Mouse (Mus musculus) embryonic facial prominence, embryonic 12.5 days (tissue): ENCODE measurements around the gene Kalrn. TPM values are rescaled to one million over a fixed set of nuclear protein-coding genes. Genes with fewer than 3 reads are reported as not detected.
"Not testable (repeated sequence)": the region's sequence is repeated elsewhere in the genome, so short reads cannot be mapped to it uniquely, and the experiment has no call there.

Experiments
- ATAC-seq: fragments of 200-750 bp; cut with Nextera tagmentation; 2 replicates; pipeline ENCODE4 v1.8.0; 2017; ENCODE audit not compliant: insufficient number of reproducible peaks, insufficient read depth, low FRiP score, low TSS enrichment
- H3K27ac ChIP-seq: fragments of 300-500 bp; sonication (generic); 2 replicates; pipeline ENCODE4 v1.5.1; 2016; ENCODE audit warnings: mild to moderate bottlenecking
- H3K27me3 ChIP-seq: fragments of 300-500 bp; sonication (generic); 2 replicates; pipeline ENCODE4 v1.6.1; 2016; ENCODE audit warnings: mild to moderate bottlenecking, moderate library complexity
- H3K36me3 ChIP-seq: fragments of 300-500 bp; sonication (generic); 2 replicates; pipeline ENCODE4 v1.6.1; 2016; ENCODE audit warnings: mild to moderate bottlenecking
- H3K4me1 ChIP-seq: fragments of 300-500 bp; sonication (generic); 2 replicates; pipeline ENCODE4 v1.6.1; 2016
- H3K4me2 ChIP-seq: fragments of 300-500 bp; sonication (generic); replicated peaks from 2 replicates; pipeline ENCODE4 v1.6.1; 2016; ENCODE audit warnings: mild to moderate bottlenecking, moderate library complexity
- H3K4me3 ChIP-seq: fragments of 300-500 bp; sonication (generic); 2 replicates; pipeline ENCODE4 v1.5.1; 2016; ENCODE audit warnings: mild to moderate bottlenecking
- H3K9ac ChIP-seq: fragments of 300-500 bp; sonication (generic); 2 replicates; pipeline ENCODE4 v1.6.1; 2016; ENCODE audit warnings: mild to moderate bottlenecking, moderate library complexity
- H3K9me3 ChIP-seq: fragments of 300-500 bp; sonication (generic); 2 replicates; pipeline ENCODE4 v1.6.1; 2016; ENCODE audit warnings: mild to moderate bottlenecking, moderate library complexity
- WGBS: fragments of 180-500 bp; shearing (Covaris S2); methylation state at CpG from one replicate; pipeline ENCODE4 v1.1.7; 2016; 5-methylcytosine and 5-hydroxymethylcytosine counted together
- polyA plus RNA-seq: library from polyadenylated mRNA; unstranded; fragments of >200 nt; fragmentation: Nextera tagmentation; extraction: Ambion mirVana; gene quantifications from 2 replicates; pipeline ENCODE4 v1.2.1, GENCODE M21; 2016

The Kalrn gene
- polyA plus RNA-seq, 1 experiment from 2014 or later, result 19.2 TPM

DNA sequence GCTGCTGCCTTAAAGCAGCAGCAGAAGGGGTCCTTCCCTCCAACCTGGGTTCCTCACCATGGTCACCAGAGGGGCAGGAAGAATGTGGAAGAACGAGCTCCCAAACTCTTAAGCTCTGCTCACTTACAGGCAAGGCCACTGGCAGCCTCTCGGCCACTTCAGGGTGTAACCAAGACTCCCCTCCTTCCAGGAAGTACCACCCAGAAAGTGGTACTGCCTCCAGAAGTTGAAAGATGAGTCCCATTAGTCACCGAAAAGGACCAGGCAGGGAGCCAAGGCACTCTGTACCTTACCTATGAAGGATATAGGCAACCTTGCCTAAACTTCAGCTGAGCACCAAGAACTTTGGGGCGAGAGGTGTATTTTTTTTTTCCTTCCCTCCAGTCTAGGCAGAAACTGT lies 485.0 kb downstream of the Kalrn start:
- whole genome bisulfite sequencing, result 51% methylated on average over 4 of the region's 4 CpGs
- ATAC-seq, result no peak
- H3K9ac ChIP-seq, result no peak overlapping the region
- H3K4me1 ChIP-seq, result peaks cover 12% of the 10 kb centered on the region; the same call in 1 of the 2 replicates
- no peaks in the 10 kb centered on the region for H3K9me3 ChIP-seq
- H3K4me2 ChIP-seq, result no peak overlapping the region
- H3K27ac ChIP-seq, result no peak overlapping the region
- no peaks in the 10 kb centered on the region for H3K36me3 ChIP-seq
- H3K27me3 ChIP-seq, result no peaks in the 10 kb centered on the region
- H3K4me3 ChIP-seq, result no peak overlapping the region

DNA sequence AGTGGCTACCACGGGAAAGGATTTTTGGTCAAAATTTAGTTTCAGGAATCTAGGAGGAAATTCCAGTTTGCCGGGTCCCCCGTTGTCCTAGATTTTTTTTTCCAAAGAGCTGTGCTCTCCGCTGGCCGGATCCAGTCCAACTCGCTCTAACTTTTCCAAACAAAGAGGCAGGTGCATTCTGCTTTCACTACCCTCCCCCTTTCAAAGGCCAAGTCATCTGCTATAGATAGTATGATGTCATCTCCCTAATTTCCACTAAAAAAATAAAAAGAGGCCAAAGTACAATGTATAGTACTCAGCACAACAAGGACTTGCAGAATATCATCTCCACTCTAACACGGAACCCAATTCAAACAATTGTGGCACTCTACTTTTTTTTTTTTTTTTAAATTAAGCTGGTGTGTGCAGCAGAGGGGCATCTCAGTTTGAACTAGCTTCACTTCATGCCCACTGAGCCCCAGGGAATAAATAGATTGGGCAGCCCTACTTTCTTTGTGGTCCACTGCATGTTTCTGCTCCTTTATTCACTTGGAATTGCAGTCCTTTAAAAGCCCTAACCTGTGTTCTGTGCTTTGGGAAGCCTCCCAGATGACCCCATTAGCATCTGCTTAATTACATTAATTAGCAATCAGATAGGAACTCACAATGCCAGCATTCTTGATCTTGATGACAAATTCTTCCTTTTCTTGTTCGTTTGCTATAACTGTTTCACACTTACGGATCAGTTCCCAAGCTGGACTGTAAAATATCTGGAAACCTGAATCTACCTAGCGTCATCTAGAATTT lies 489.0 kb downstream of the Kalrn start:
- H3K9me3 ChIP-seq, result no peaks in the 10 kb centered on the region
- H3K36me3 ChIP-seq, result no peaks in the 10 kb centered on the region
- no peak for ATAC-seq
- H3K9ac ChIP-seq, result no peak overlapping the region
- no peak overlapping the region for H3K4me2 ChIP-seq
- H3K27me3 ChIP-seq, result no peaks in the 10 kb centered on the region
- no peak overlapping the region for H3K4me3 ChIP-seq
- H3K27ac ChIP-seq, result no peak overlapping the region
- WGBS, result 85% methylated on average over 10 of the region's 10 CpGs
- H3K4me1 ChIP-seq, result peaks cover 32% of the 10 kb centered on the region

DNA sequence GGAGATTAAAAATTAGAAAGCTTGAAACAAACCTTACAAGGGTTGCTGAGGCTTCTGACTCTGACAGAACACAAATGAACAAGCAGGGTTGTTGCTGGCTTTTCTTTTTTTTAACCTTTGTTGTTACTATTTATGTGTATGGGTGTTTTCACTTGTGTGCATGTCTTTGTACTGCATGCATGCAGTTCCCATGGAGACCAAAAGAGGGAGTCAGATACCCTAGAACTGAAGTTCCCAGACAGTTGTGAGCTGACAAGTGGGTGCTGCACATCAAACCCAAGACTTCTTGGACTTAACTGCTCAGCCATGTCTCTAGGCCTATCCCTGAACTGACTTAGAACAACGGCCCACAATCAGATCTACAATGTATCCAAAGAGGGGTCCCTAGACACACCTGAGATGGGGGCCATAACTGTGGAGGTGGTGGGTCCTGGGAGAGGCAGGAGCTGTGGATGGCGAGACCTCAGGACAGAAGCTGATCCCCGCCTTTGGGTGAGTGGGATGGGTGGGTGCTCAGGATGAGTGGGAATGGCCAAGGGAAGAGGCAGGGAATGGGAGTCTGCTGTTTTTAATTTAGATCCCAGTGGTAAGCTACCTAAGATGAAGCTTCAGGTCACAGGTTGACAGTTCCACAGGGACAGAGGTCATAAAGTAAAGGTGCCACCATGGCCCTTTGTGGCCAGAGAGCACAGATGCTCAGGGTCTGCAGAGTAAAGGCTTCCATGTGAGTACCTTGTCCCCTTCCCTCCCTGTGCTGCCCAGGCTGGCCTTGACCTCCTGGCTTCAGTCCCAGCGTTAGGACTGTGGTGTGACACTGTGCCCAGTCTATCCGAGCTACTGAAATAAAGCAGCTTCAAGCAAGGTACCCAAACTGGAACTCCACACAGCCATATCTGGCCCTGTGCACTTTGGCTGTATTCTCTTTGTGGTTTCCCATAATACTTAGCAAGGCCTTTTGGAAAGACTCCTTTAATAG lies 490.6 kb downstream of the Kalrn start:
- 81% methylated on average over 5 of the region's 5 CpGs for WGBS
- Histone ChIP-seq H3K36me3 (no peaks in the 10 kb centered on the region), H3K4me2 (no peak overlapping the region), H3K4me3 (no peak overlapping the region), H3K4me1 (peaks cover 42% of the 10 kb centered on the region), H3K9ac (no peak overlapping the region), H3K9me3 (no peaks in the 10 kb centered on the region), H3K27me3 (no peaks in the 10 kb centered on the region), H3K27ac (peak overlapping the region; percentile 65; the same call in 1 of the 2 replicates)
- no peak for ATAC-seq

DNA sequence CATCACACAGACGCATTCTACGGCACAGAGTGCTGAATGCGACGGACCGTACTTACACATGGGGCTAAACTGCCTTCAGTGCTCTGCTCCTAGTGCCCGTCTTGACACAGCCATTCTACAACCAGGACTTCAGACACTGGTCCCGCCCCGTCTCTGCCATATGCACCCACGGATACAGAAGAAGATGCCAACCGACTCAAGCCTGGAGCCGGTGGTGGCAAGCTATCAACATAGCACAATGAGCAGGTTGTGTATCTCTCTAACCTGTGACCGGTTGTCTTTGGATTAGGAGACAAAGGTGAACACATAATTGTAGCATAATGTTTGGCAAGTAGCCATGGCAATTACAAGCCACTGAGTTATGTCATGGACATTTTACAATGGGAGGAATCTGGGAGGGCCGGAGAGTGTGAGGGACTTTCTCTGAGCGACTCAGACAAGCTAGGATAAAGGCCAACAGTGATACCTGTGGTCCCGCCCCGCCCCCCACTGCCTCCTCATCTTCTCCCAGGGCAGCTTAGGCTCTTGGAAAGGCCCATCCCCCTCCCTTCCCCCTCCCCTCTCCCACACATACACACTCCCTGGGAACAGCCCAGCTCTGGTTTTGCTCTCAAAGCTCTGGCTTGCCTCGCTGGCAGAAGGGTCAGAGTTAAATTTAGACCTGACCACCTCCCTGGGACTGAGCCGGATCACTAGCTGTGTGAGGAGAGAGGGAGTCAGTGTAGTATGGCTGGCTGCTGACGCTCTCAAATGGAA lies 491.5 kb downstream of the Kalrn start:
- H3K9me3 ChIP-seq, result no peaks in the 10 kb centered on the region
- H3K36me3 ChIP-seq, result no peaks in the 10 kb centered on the region
- H3K9ac ChIP-seq, result no peak overlapping the region
- no peaks in the 10 kb centered on the region for H3K27me3 ChIP-seq
- peak overlapping the region; percentile 65 for H3K27ac ChIP-seq
- H3K4me2 ChIP-seq, result no peak overlapping the region
- ATAC-seq, result peak; percentile 72
- WGBS, result 38% methylated on average over 19 of the region's 19 CpGs
- H3K4me1 ChIP-seq, result peaks cover 40% of the 10 kb centered on the region
- H3K4me3 ChIP-seq, result no peak overlapping the region

DNA sequence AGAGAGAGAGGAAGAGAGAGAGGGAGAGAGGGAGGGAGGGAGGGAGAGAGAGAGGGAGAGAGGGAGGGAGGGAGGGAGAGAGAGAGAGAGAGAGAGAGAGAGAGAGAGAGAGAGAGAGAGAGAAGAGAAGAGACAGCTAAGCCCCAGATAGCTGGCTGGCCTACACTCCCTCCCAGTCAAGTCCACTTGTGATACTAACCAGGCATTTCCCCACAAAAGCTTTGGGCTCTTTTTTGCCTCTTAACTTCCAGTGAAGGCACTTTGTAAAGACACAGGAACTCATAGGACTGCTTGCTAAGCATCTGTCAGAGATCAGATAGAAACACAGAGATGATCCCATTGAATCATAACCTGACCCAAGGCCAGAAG lies 492.0 kb downstream of the Kalrn start:
- H3K4me2 ChIP-seq, H3K9me3 ChIP-seq, H3K4me3 ChIP-seq, ATAC-seq, H3K36me3 ChIP-seq, H3K9ac ChIP-seq, H3K27me3 ChIP-seq: not testable (repeated sequence)
- peak overlapping the region; percentile 65; the same call in 1 of the 2 replicates for H3K27ac ChIP-seq
- peaks cover 40% of the 10 kb centered on the region for H3K4me1 ChIP-seq

DNA sequence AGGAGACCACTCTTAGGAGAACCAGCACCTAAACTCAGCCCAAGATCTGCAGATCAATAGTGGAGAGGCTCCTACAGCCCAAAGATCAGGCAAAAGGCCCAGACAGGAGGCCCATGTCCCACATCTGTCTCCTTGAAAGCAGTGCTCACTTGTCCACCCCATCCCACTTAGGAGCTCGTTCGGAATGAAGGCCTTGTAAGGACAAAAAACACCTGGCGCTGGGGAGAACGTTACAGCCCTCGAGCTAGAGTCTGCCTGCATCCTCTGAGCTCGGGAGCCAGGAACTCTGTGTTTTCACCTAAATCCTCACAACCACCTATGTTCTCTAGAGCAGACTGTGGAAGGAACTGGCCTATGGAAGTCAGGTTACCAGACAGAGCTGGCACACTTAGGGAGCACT lies 492.5 kb downstream of the Kalrn start:
- Histone ChIP-seq H3K27me3 (no peaks in the 10 kb centered on the region), H3K9me3 (no peaks in the 10 kb centered on the region), H3K4me3 (no peak overlapping the region), H3K4me1 (peaks cover 40% of the 10 kb centered on the region), H3K36me3 (no peaks in the 10 kb centered on the region), H3K27ac (peak overlapping the region; percentile 65; the same call in 1 of the 2 replicates), H3K4me2 (no peak overlapping the region), H3K9ac (no peak overlapping the region)
- WGBS, result 32% methylated on average over 6 of the region's 6 CpGs
- ATAC-seq, result no peak

DNA sequence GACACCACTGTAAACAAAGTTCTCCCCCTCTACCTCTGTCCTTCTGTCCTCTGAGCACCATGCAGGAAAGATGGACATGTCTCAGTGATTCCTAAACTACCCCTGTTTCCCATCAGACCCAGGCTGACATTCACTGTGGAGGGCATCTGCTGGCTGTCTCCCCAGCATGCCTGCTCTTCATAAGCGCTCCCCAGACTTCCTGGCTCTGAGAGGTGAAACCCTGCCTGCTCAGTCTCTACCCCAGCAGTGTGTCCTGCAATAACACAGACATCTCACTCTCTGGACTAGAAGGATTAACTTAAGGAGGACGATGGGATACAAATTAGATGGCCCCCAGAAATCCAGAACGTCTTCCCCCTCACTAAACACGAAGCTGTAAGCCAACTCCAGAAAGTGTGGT lies 493.8 kb downstream of the Kalrn start:
- WGBS, result 59% methylated on average over 4 of the region's 4 CpGs
- H3K4me3 ChIP-seq, result no peak overlapping the region
- H3K4me2 ChIP-seq, result no peak overlapping the region
- no peak for ATAC-seq
- H3K4me1 ChIP-seq, result peaks cover 40% of the 10 kb centered on the region
- H3K27ac ChIP-seq, result peak overlapping the region; percentile 72
- H3K27me3 ChIP-seq, result no peaks in the 10 kb centered on the region
- no peaks in the 10 kb centered on the region for H3K9me3 ChIP-seq
- no peaks in the 10 kb centered on the region for H3K36me3 ChIP-seq
- no peak overlapping the region for H3K9ac ChIP-seq

DNA sequence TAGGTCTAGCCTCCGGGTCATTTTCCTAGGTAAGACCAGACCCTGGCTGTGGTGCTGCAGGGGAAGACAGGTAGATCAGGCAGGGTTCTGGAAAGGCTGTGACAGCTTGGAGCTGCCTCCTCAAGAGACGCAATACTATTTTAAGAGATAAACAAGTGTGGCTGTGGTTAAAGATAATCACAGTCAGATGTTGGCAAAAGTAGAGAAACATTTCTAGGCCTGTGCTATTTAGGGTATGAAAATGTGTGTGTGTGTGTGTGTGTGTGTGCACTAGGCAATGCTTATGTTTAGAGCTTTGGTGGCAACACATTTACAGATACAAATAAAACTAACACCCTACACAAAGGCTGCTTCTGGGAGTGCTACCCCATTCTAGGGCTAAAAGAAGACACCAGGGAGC lies 494.6 kb downstream of the Kalrn start:
- 35% methylated on average over 2 of the region's 2 CpGs for WGBS
- no peak overlapping the region for H3K9ac ChIP-seq
- peak overlapping the region; percentile 72 for H3K27ac ChIP-seq
- H3K27me3 ChIP-seq, result no peaks in the 10 kb centered on the region
- peaks cover 40% of the 10 kb centered on the region for H3K4me1 ChIP-seq
- H3K36me3 ChIP-seq, result no peaks in the 10 kb centered on the region
- H3K4me3 ChIP-seq, result no peak overlapping the region
- 0 out of 2 replicates have a peak, but pooled peaks cover 3% of the 10 kb centered on the region for H3K9me3 ChIP-seq
- ATAC-seq, result no peak
- H3K4me2 ChIP-seq, result no peak overlapping the region

DNA sequence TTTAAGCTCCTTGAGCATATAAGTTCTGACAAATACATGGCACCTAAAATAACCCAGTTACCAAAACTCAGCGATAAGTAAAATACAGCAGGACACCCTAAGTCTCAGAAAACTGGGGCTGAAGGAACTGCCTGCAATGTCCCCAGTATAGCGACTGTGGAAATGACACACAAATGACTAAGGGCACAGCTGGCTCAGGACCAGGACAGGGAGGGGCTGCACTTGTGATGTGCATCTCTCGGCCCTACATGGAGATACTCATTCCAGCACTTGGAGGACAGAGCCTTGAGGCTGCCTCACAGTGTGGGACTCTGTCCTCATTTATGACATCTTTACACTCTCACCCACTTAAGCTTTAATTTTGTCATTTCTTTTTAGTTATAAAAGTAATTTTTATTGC lies 497.2 kb downstream of the Kalrn start:
- Histone ChIP-seq H3K27ac (no peak overlapping the region), H3K4me3 (no peak overlapping the region), H3K27me3 (no peaks in the 10 kb centered on the region), H3K4me1 (peaks cover 27% of the 10 kb centered on the region), H3K4me2 (no peak overlapping the region), H3K36me3 (no peaks in the 10 kb centered on the region), H3K9ac (no peak overlapping the region), H3K9me3 (0 out of 2 replicates have a peak, but pooled peaks cover 5% of the 10 kb centered on the region)
- ATAC-seq, result no peak
- WGBS, result 79% methylated on average over 3 of the region's 3 CpGs

DNA sequence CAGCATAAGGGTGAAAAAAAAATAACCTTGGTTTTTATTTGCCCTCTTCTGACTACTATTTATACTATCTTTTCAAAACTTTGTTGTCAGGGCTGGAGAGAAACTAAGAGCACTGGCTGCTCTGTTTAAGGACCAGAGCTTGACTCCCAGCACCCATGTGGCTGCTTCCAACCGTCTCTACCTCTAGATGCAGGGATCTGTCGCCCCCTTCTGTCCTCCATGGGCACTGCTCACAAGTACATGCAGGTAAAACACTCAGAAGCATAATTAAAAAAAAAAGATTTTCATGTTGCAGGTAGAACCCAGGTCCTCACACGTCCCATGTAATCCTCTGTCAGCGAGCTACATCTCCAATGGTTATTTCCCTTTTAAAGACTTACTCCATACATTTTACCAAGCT lies 499.4 kb downstream of the Kalrn start:
- no peak overlapping the region for H3K4me3 ChIP-seq
- H3K36me3 ChIP-seq, result no peaks in the 10 kb centered on the region
- H3K9ac ChIP-seq, result no peak overlapping the region
- H3K27me3 ChIP-seq, result no peaks in the 10 kb centered on the region
- no peak overlapping the region for H3K4me2 ChIP-seq
- no peak overlapping the region for H3K27ac ChIP-seq
- WGBS, result 92% methylated on average over 4 of the region's 4 CpGs
- 0 out of 2 replicates have a peak, but pooled peaks cover 5% of the 10 kb centered on the region for H3K9me3 ChIP-seq
- H3K4me1 ChIP-seq, result peaks cover 16% of the 10 kb centered on the region
- no peak for ATAC-seq

DNA sequence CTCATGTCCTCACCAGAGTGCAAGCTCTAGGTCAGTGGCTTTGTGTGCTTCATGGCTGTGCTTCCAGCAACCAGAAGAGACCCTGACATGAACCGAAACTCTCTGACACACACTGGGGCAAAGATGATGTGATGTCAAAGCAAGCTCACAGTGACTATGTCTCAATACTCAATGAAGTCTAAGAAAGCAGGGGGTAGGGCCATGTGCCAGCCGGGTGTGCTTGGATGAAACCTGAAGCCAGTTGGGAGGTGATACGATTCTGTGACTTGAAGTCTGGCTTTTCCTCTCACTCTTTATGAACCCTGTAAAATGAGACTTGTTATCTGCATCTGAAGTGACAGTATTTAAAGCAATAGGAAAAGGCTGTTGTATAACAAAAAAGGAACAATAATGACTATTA lies 501.2 kb downstream of the Kalrn start:
- no peaks in the 10 kb centered on the region for H3K36me3 ChIP-seq
- no peak overlapping the region for H3K4me2 ChIP-seq
- no peak for ATAC-seq
- no peak overlapping the region for H3K9ac ChIP-seq
- 0 out of 2 replicates have a peak, but pooled peaks cover 5% of the 10 kb centered on the region for H3K9me3 ChIP-seq
- WGBS, result 55% methylated on average over 3 of the region's 3 CpGs
- 0 out of 2 replicates have a peak, but pooled peaks cover 5% of the 10 kb centered on the region for H3K4me1 ChIP-seq
- no peak overlapping the region for H3K4me3 ChIP-seq
- H3K27me3 ChIP-seq, result no peaks in the 10 kb centered on the region
- H3K27ac ChIP-seq, result no peak overlapping the region
